14 mouse cellular contexts compared by ENCODE assay signal in genomic region chr15:67462863-67463262, GRCm38 (mm10).
"Had no signal": no experiment of that assay in that cellular context is flagged by ENCODE, and none has a peak within 500 bp of the region (broad histone marks: within the 10 kb centered on the region; RNA-seq: fewer than 3 reads in every experiment).

No protein-coding gene starts in this region.

- ATAC-seq: liver, postnatal 0 days; lung, postnatal 0 days had no signal

- DNase-seq: kidney, adult 8-10 months; kidney, postnatal 10 days; kidney, postnatal 36 days; layer of hippocampus, postnatal 36 days; left cerebral cortex, postnatal 4 days; liver, postnatal 0 days; lung, embryonic 14.5 days; midbrain, embryonic 14.5 days; retina, postnatal 1 day; right cerebral cortex, postnatal 25 days; spleen, adult 18-20 months; thymus, adult 18-20 months; thymus, postnatal 36 days had no signal
